Mouse (Mus musculus) cerebellum, adult 2 months (tissue): Measurements from ENCODE around the gene Sass6.

Experiments
- CTCF ChIP-seq: fragments of 200-500 bp; IDR thresholded peaks from 2 replicates; pipeline ENCODE4 v1.5.1; 2011; ENCODE audit warnings: low read depth, mild to moderate bottlenecking, control low read depth, low read length, moderate library complexity, borderline replicate concordance; ENCODE audit not compliant: insufficient read depth
- POLR2A ChIP-seq: fragments of 200-500 bp; IDR thresholded peaks from 2 replicates; pipeline ENCODE4 v1.6.1; 2011; ENCODE audit warnings: low read length, control low read depth, borderline replicate concordance; ENCODE audit not compliant: insufficient read depth

GRCm38 (mm10) chr3:116638572-116638971 is 43.8 kb downstream of the Sass6 start:
- TF ChIP-seq CTCF (no peak), POLR2A (no peak)
